Mouse (Mus musculus): ENCODE data around the gene Cyld.

DNA sequence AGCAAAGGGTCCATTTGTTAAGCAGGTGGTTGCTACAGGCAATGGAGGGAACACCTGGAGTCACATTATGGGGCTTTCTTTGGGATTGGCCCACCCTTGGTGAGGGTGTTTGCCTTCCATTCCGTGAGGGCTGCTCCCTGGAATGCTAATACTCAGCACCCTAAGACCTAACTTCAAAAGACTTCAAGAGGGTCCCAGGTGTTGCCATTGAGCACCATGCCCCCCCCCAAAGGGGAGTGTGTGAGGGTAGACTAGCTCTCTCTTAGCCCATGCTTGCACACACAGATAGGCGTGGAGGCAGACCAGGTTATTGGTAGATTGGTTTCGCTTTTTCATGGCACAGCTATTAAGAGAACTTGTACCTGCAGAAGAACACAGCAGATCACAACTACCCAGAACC, 83.3 kb downstream of the Cyld start:
- TF ChIP-seq POLR2A (IDR thresholded peaks at IDR 0.05; ENCODE audit: control insufficient read depth, extremely low read depth, insufficient read depth, low read length, poor library complexity) = no peak
- no peak for TF ChIP-seq CTCF (IDR thresholded peaks at IDR 0.05; ENCODE audit: borderline replicate concordance, control insufficient read depth, extremely low read depth, insufficient read depth, low read length, poor library complexity)

Measured in thymus, adult 2 months (tissue).